Mouse (Mus musculus) hematopoietic multipotent progenitor cell, adult 10-12 weeks (in vitro differentiated cells): ENCODE data around the gene Plscr3. TPM values are rescaled to one million over a fixed set of nuclear protein-coding genes. Genes with fewer than 3 reads are reported as not detected.

Experiments
- polyA plus RNA-seq: library from polyadenylated mRNA; stranded (reverse); fragments of >175 nt; gene quantifications from 2 replicates; pipeline ENCODE4 v1.2.3, GENCODE M21; 2012; ENCODE audit warnings: low replicate concordance

The Plscr3 gene
- polyA plus RNA-seq, result 37.9 and 61.0 TPM in 2 replicates

GRCm38 (mm10) chr11:69846198-69846680 lies at the start of gene Plscr3:
Plscr3 (plus strand) TSS chr11:69846376.

GRCm38 (mm10) chr11:69801379-69801977 lies 44.7 kb upstream of the Plscr3 start, which contains the start of gene Fgf11:
Fgf11 (minus strand) TSS chr11:69801857.

GRCm38 (mm10) chr11:69804972-69805909 lies 40.9 kb upstream of the Plscr3 start, which contains the start of gene Tmem102:
Tmem102 (minus strand) TSS chr11:69805624.

GRCm38 (mm10) chr11:69815155-69815554 lies 31.0 kb upstream of the Plscr3 start, which contains the start of gene Gm39566:
Gm39566 (minus strand) TSS chr11:69815298.

GRCm38 (mm10) chr11:69818365-69818764 lies 27.8 kb upstream of the Plscr3 start, which contains the start of gene Spem2:
Spem2 (minus strand) TSS chr11:69818465.

GRCm38 (mm10) chr11:69822080-69822479 lies 24.1 kb upstream of the Plscr3 start, which contains the start of gene Spem1:
Spem1 (minus strand) TSS chr11:69822180.

GRCm38 (mm10) chr11:69837604-69837951 lies 8.6 kb upstream of the Plscr3 start, which contains the start of gene Nlgn2:
Nlgn2 (minus strand) TSS chr11:69837784.

GRCm38 (mm10) chr11:69837952-69838713 lies 8.0 kb upstream of the Plscr3 start, which contains the start of gene Tmem256:
Tmem256 (plus strand) TSS chr11:69838514.

GRCm38 (mm10) chr11:69858113-69858998 lies 12.2 kb downstream of the Plscr3 start, which contains the start of gene Tnk1:
Tnk1 (minus strand) TSS chr11:69858730.

GRCm38 (mm10) chr11:69877878-69878277 lies 31.7 kb downstream of the Plscr3 start, which contains the start of gene Tmem95:
Tmem95 (minus strand) TSS chr11:69878018.

GRCm38 (mm10) chr11:69880853-69881603 lies 34.9 kb downstream of the Plscr3 start, which contains the start of gene Kctd11:
Kctd11 (minus strand) TSS chr11:69881406.

GRCm38 (mm10) chr11:69895291-69895690 lies 49.1 kb downstream of the Plscr3 start, which contains the start of gene Acap1:
Acap1 (minus strand) TSS chr11:69895539.

GRCm38 (mm10) chr11:69900471-69901405 lies 54.6 kb downstream of the Plscr3 start, which contains the start of the genes 2810408A11Rik and Neurl4:
2810408A11Rik (minus strand) TSS chr11:69900987.
Neurl4 (plus strand) TSS chr11:69901072.

Other genes with a start within 250 kb of the Plscr3 start
- 2.5 and 19.1 TPM in 2 replicates for gene Atp1b2, start 240.4 kb upstream of the Plscr3 start, polyA plus RNA-seq
- gene Shbg, start 228.5 kb upstream of the Plscr3 start, polyA plus RNA-seq, result not detected in 2 replicates
- not detected in 2 replicates for gene Sat2, start 224.4 kb upstream of the Plscr3 start, polyA plus RNA-seq
- gene Fxr2, start 213.4 kb upstream of the Plscr3 start, polyA plus RNA-seq, result 66.7 and 112 TPM in 2 replicates
- gene Sox15, start 191.1 kb upstream of the Plscr3 start, polyA plus RNA-seq, result 0.34 and 0.66 TPM in 2 replicates
- gene Mpdu1, start 183.7 kb upstream of the Plscr3 start, polyA plus RNA-seq, result 30.6 and 38.5 TPM in 2 replicates
- gene Cd68, start 180.2 kb upstream of the Plscr3 start, polyA plus RNA-seq, result 57.5 and 132 TPM in 2 replicates
- 136 and 185 TPM in 2 replicates for gene Eif4a1, start 174.0 kb upstream of the Plscr3 start, polyA plus RNA-seq
- 60.8 and 121 TPM in 2 replicates for gene Senp3, start 164.3 kb upstream of the Plscr3 start, polyA plus RNA-seq
- 2.6 and 5.5 TPM in 2 replicates for gene Tnfsf13, start 160.6 kb upstream of the Plscr3 start, polyA plus RNA-seq
- 17.2 and 26.3 TPM in 2 replicates for gene Tnfsf12, start 150.5 kb upstream of the Plscr3 start, polyA plus RNA-seq
- gene Tnfsfm13, start 150.3 kb upstream of the Plscr3 start, polyA plus RNA-seq, result 5.4 and 13.6 TPM in 2 replicates
- gene Polr2a, start 87.7 kb upstream of the Plscr3 start, polyA plus RNA-seq, result 127 and 149 TPM in 2 replicates
- not detected in 2 replicates for gene Slc35g3, start 84.4 kb upstream of the Plscr3 start, polyA plus RNA-seq
- 133 and 229 TPM in 2 replicates for gene Zbtb4, start 80.5 kb upstream of the Plscr3 start, polyA plus RNA-seq
- gene Chrnb1, start 50.4 kb upstream of the Plscr3 start, polyA plus RNA-seq, result 2.3 and 2.5 TPM in 2 replicates
- 0.86 and 1.1 TPM in 2 replicates for gene Fgf11, start 44.5 kb upstream of the Plscr3 start, polyA plus RNA-seq
- gene Tmem102, start 40.8 kb upstream of the Plscr3 start, polyA plus RNA-seq, result 0.17 and 0.45 TPM in 2 replicates
- not detected in 2 replicates for gene Gm39566, start 31.1 kb upstream of the Plscr3 start, polyA plus RNA-seq
- not detected in 2 replicates for gene Spem2, start 27.9 kb upstream of the Plscr3 start, polyA plus RNA-seq
- gene Spem1, start 24.2 kb upstream of the Plscr3 start, polyA plus RNA-seq, result not detected in 2 replicates
- gene Nlgn2, start 8.6 kb upstream of the Plscr3 start, polyA plus RNA-seq, result 3.5 and 7.7 TPM in 2 replicates
- gene Tmem256, start 7.9 kb upstream of the Plscr3 start, polyA plus RNA-seq, result 239 and 507 TPM in 2 replicates
- 1.7 TPM in 1 of 2 replicates, not detected in the other for gene Tnk1, start 12.4 kb downstream of the Plscr3 start, polyA plus RNA-seq
- not detected in 2 replicates for gene Tmem95, start 31.6 kb downstream of the Plscr3 start, polyA plus RNA-seq
- gene Kctd11, start 35.0 kb downstream of the Plscr3 start, polyA plus RNA-seq, result 3.0 and 3.7 TPM in 2 replicates
- gene Acap1, start 49.2 kb downstream of the Plscr3 start, polyA plus RNA-seq, result 193 and 275 TPM in 2 replicates
- 1.1 and 1.5 TPM in 2 replicates for gene 2810408A11Rik, start 54.6 kb downstream of the Plscr3 start, polyA plus RNA-seq
- 67.4 and 137 TPM in 2 replicates for gene Neurl4, start 54.7 kb downstream of the Plscr3 start, polyA plus RNA-seq
- 109 and 212 TPM in 2 replicates for gene Gps2, start 67.5 kb downstream of the Plscr3 start, polyA plus RNA-seq
- 938 and 1,043 TPM in 2 replicates for gene Eif5a, start 75.6 kb downstream of the Plscr3 start, polyA plus RNA-seq
- gene Ybx2, start 89.4 kb downstream of the Plscr3 start, polyA plus RNA-seq, result 0.54 and 2.7 TPM in 2 replicates
- gene Slc2a4, start 101.8 kb downstream of the Plscr3 start, polyA plus RNA-seq, result 15.8 TPM in 1 of 2 replicates, not detected in the other
- 0.27 and 0.88 TPM in 2 replicates for gene Cldn7, start 118.4 kb downstream of the Plscr3 start, polyA plus RNA-seq
- 123 and 255 TPM in 2 replicates for gene Ctdnep1, start 134.8 kb downstream of the Plscr3 start, polyA plus RNA-seq
- gene Elp5, start 136.1 kb downstream of the Plscr3 start, polyA plus RNA-seq, result 11.9 and 17.1 TPM in 2 replicates
- gene Gabarap, start 144.8 kb downstream of the Plscr3 start, polyA plus RNA-seq, result 344 and 452 TPM in 2 replicates
- 67.4 and 84.5 TPM in 2 replicates for gene Phf23, start 149.4 kb downstream of the Plscr3 start, polyA plus RNA-seq
- gene Dvl2, start 154.2 kb downstream of the Plscr3 start, polyA plus RNA-seq, result 49.3 and 51.4 TPM in 2 replicates
- gene Acadvl, start 169.0 kb downstream of the Plscr3 start, polyA plus RNA-seq, result 24.5 and 32.0 TPM in 2 replicates
- gene Dlg4, start 170.6 kb downstream of the Plscr3 start, polyA plus RNA-seq, result 12.5 and 18.5 TPM in 2 replicates
- not detected in 2 replicates for gene Asgr1, start 207.7 kb downstream of the Plscr3 start, polyA plus RNA-seq
- gene Asgr2, start 246.3 kb downstream of the Plscr3 start, polyA plus RNA-seq, result 0.13 and 0.17 TPM in 2 replicates